Mouse (Mus musculus) embryonic facial prominence, embryonic 10.5 days (tissue): ENCODE data around the gene Gm42742. TPM values are rescaled to one million over a fixed set of nuclear protein-coding genes. Genes with fewer than 3 reads are reported as not detected.
A peak's percentile ranks its signal among the peaks of the same experiment; 100 is the strongest.

Experiments used
- DNase-seq: peaks from one replicate; pipeline ENCODE4 v3.0.0-alpha.2; 2017; ENCODE audit warnings: low spot score
- H3K27ac ChIP-seq: fragments of 300-500 bp; sonication (generic); replicated peaks from 2 replicates; pipeline ENCODE4 v1.5.1; 2016; ENCODE audit warnings: mild to moderate bottlenecking
- H3K27me3 ChIP-seq: fragments of 300-500 bp; sonication (generic); replicated peaks from 2 replicates; pipeline ENCODE4 v1.6.1; 2016; ENCODE audit warnings: low read depth, mild to moderate bottlenecking; ENCODE audit not compliant: poor library complexity, severe bottlenecking
- H3K36me3 ChIP-seq: fragments of 300-500 bp; sonication (generic); replicated peaks from 2 replicates; pipeline ENCODE4 v1.6.1; 2016; ENCODE audit warnings: mild to moderate bottlenecking, moderate library complexity
- H3K4me1 ChIP-seq: fragments of 300-500 bp; sonication (generic); 2 replicates; pipeline ENCODE4 v1.6.1; 2016
- H3K4me3 ChIP-seq: fragments of 300-500 bp; sonication (generic); 2 replicates; pipeline ENCODE4 v1.5.1; 2016; ENCODE audit warnings: mild to moderate bottlenecking, moderate library complexity
- H3K9me3 ChIP-seq: fragments of 300-500 bp; sonication (generic); 2 replicates; pipeline ENCODE4 v1.6.1; 2016; ENCODE audit warnings: mild to moderate bottlenecking
- WGBS: fragments of 180-500 bp; shearing (Covaris S2); methylation state at CpG from one replicate; pipeline ENCODE4 v1.1.7; 2016; 5-methylcytosine and 5-hydroxymethylcytosine counted together
- polyA plus RNA-seq: library from polyadenylated mRNA; unstranded; fragments of >200 nt; fragmentation: Nextera tagmentation; extraction: Ambion mirVana; gene quantifications from 2 replicates; pipeline ENCODE4 v1.2.1, GENCODE M21; 2016

The Gm42742 gene
- polyA plus RNA-seq, 1 experiment from 2014 or later: 92.9 TPM

GRCm38 (mm10) chr7:127017950-127018345 is 2.9 kb downstream of the Gm42742 start:
- 56% methylated on average over 6 of the region's 6 CpGs for WGBS
- peak overlapping the region; percentile 97 for H3K27ac ChIP-seq
- H3K9me3 ChIP-seq: no peaks in the 10 kb centered on the region
- H3K4me1 ChIP-seq: peaks cover 88% of the 10 kb centered on the region
- H3K36me3 ChIP-seq: peaks cover 52% of the 10 kb centered on the region
- H3K4me3 ChIP-seq: peak overlapping the region; percentile 35; the same call in 1 of the 2 replicates
- no peak for DNase-seq
- no peaks in the 10 kb centered on the region for H3K27me3 ChIP-seq

- H3K27me3 ChIP-seq: no peaks in the 10 kb centered on the region
- H3K4me3 ChIP-seq: peak within 1 kb of the TSS; percentile 89
- H3K9me3 ChIP-seq: no peaks in the 10 kb centered on the region
- peaks cover 81% of the 10 kb centered on the region for H3K4me1 ChIP-seq
- WGBS: 5% methylated on average over 39 of the region's 39 CpGs
- H3K36me3 ChIP-seq: peaks cover 52% of the 10 kb centered on the region
- peak within 1 kb of the TSS; percentile 97 for H3K27ac ChIP-seq
- DNase-seq: peak; percentile 98
Measured at GRCm38 (mm10) chr7:127016971-127017949, 3.6 kb downstream of the Gm42742 start, which contains the start of gene Pagr1a. TSS of gene Pagr1a (minus strand) at chr7:127017352.

DNA sequence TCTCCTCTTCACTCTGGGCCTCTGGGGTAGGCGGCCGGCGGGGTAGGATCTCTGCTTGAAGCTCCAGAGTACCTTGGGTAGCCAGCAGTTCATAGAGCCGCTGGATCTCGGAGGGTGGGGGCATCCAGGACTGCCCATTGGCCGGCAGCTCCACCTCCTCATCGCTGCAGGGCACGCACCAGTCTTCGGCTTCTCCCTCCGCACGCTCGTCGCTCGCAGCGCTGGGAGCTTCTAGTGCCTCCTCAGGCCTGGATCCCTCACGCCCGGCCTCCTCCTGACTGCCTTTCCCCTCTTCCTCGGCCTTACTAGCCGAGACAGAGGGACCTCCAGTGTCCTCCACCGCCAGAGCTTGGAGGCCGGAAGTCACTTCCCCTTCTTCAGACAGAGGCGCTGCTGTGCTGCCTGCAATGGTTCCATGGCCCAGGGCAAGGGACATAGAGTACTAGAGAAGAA is 4.4 kb downstream of the Gm42742 start:
- Histone ChIP-seq H3K4me1 (peaks cover 77% of the 10 kb centered on the region), H3K27me3 (no peaks in the 10 kb centered on the region), H3K4me3 (peak overlapping the region; percentile 89), H3K27ac (peak overlapping the region; percentile 97), H3K9me3 (no peaks in the 10 kb centered on the region), H3K36me3 (peaks cover 51% of the 10 kb centered on the region)
- WGBS: under 1% methylated on average over 22 of the region's 22 CpGs
- no peak for DNase-seq

GRCm38 (mm10) chr7:127016481-127016485 is 4.6 kb downstream of the Gm42742 start, which contains the start of gene Pagr1b:
TSS of gene Pagr1b (minus strand) at chr7:127016484.
- peaks cover 76% of the 10 kb centered on the region for H3K4me1 ChIP-seq

GRCm38 (mm10) chr7:127016081-127016480 is 4.8 kb downstream of the Gm42742 start:
- Histone ChIP-seq H3K9me3 (no peaks in the 10 kb centered on the region), H3K4me1 (peaks cover 74% of the 10 kb centered on the region), H3K27ac (peak overlapping the region; percentile 97), H3K27me3 (no peaks in the 10 kb centered on the region), H3K4me3 (peak overlapping the region; percentile 89), H3K36me3 (peaks cover 53% of the 10 kb centered on the region)
- WGBS: under 1% methylated on average over 10 of the region's 10 CpGs
- DNase-seq: peak; percentile 67

More at GRCm38 (mm10) chr7:127016481-127016485, 4.6 kb downstream of the Gm42742 start, which contains the start of gene Pagr1b:
- H3K9me3 ChIP-seq: no peaks in the 10 kb centered on the region
- peak within 1 kb of the TSS; percentile 89 for H3K4me3 ChIP-seq
- DNase-seq: no peak
- H3K27ac ChIP-seq: peak within 1 kb of the TSS; percentile 97
- H3K36me3 ChIP-seq: peaks cover 52% of the 10 kb centered on the region
- H3K27me3 ChIP-seq: no peaks in the 10 kb centered on the region

DNA sequence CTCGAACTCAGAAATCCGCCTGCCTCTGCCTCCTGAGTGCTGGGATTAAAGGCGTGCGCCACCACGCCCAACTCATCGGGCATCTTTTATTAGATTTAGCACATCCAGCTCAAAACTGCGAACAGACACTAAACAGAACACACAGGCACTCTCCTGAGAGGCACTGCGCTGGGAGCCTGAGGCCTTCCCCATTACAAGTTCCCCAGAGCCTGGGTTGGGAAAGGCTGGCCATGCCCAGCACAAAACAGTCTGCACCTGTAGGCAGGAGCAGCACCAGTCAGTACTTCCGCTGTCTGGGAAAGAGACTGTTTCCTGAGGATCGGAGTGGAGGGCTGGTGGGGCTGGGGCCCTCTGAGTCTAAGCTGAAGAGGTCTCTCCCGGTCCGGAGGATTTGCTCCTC is 5.9 kb downstream of the Gm42742 start:
- no peaks in the 10 kb centered on the region for H3K9me3 ChIP-seq
- no peaks in the 10 kb centered on the region for H3K27me3 ChIP-seq
- peak overlapping the region; percentile 89 for H3K4me3 ChIP-seq
- H3K27ac ChIP-seq: peak overlapping the region; percentile 97
- DNase-seq: no peak
- WGBS: 93% methylated on average over 12 of the region's 12 CpGs
- H3K36me3 ChIP-seq: peaks cover 57% of the 10 kb centered on the region
- peaks cover 63% of the 10 kb centered on the region for H3K4me1 ChIP-seq

DNA sequence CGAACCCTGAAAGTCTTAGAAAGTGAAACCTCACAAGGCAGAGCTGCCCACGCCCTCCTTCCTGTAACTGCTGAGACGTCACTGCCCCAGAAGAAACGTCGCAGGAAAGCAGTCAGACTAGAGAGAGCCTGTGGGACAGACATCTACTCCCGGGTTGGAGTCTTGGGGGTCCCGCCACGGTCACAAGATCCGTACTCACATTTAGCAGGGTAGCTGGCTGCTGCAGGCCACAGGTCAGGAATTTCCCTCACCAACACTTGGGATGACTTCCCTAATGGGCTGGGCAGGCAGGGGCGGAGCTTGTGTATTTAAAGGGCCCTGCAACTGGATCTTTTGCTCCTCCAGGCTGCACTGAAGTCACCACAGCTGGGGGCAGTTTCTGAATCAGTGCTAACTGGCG is 6.6 kb downstream of the Gm42742 start, which contains the start of gene Mvp:
TSS of gene Mvp (minus strand) at position 302 of the 400 bp plus-strand sequence.
- H3K27ac ChIP-seq: peak within 1 kb of the TSS; percentile 97

GRCm38 (mm10) chr7:127013385-127013784 is 7.5 kb downstream of the Gm42742 start:
- H3K27ac ChIP-seq: no peak overlapping the region
- no peaks in the 10 kb centered on the region for H3K27me3 ChIP-seq
- H3K36me3 ChIP-seq: peaks cover 51% of the 10 kb centered on the region
- H3K4me3 ChIP-seq: 0 out of 2 replicates have a peak overlapping the region, but pooled peaks have one; percentile 89
- 96% methylated on average over 6 of the region's 6 CpGs for WGBS
- DNase-seq: no peak
- H3K4me1 ChIP-seq: peaks cover 47% of the 10 kb centered on the region
- no peaks in the 10 kb centered on the region for H3K9me3 ChIP-seq

More for the DNA sequence above, 6.6 kb downstream of the Gm42742 start, which contains the start of gene Mvp:
- DNase-seq: peak; percentile 61
- no peaks in the 10 kb centered on the region for H3K9me3 ChIP-seq
- H3K4me3 ChIP-seq: peak within 1 kb of the TSS; percentile 89
- no peaks in the 10 kb centered on the region for H3K27me3 ChIP-seq
- peaks cover 56% of the 10 kb centered on the region for H3K4me1 ChIP-seq
- 53% methylated on average over 11 of the region's 11 CpGs for WGBS
- peaks cover 51% of the 10 kb centered on the region for H3K36me3 ChIP-seq

DNA sequence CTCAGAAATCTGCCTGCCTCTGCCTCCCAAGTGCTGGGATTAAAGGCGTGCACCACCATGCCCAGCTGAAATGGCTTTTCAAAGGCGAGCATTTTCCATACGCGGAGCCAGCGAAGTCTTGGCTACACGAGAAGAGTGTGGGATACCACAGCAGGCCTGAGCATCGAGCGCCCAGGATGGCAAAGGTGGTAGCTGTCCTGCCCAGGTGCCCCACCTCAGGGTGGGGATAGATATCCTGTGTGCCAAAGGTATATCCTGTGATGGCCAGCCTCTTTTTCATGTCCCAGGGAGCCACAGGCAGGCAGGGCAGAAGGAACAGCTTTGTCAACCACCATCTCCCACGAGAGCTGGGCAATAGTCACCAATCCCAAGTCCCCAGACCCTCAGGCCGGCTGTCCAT is 8.1 kb downstream of the Gm42742 start:
- Histone ChIP-seq H3K9me3 (no peaks in the 10 kb centered on the region), H3K27me3 (no peaks in the 10 kb centered on the region), H3K27ac (no peak overlapping the region), H3K4me3 (0 out of 2 replicates have a peak overlapping the region, but pooled peaks have one; percentile 6), H3K36me3 (peaks cover 51% of the 10 kb centered on the region), H3K4me1 (peaks cover 41% of the 10 kb centered on the region)
- WGBS: 95% methylated on average over 10 of the region's 10 CpGs
- no peak for DNase-seq

- H3K9me3 ChIP-seq: no peaks in the 10 kb centered on the region
- 90% methylated on average over 6 of the region's 6 CpGs for WGBS
- peaks cover 36% of the 10 kb centered on the region for H3K4me1 ChIP-seq
- DNase-seq: no peak
- H3K36me3 ChIP-seq: peaks cover 51% of the 10 kb centered on the region
- H3K4me3 ChIP-seq: no peak overlapping the region
- no peaks in the 10 kb centered on the region for H3K27me3 ChIP-seq
- no peak overlapping the region for H3K27ac ChIP-seq
Measured at GRCm38 (mm10) chr7:127012374-127012773, 8.5 kb downstream of the Gm42742 start.

- Histone ChIP-seq H3K36me3 (peaks cover 51% of the 10 kb centered on the region), H3K4me3 (no peak overlapping the region), H3K27me3 (no peaks in the 10 kb centered on the region), H3K4me1 (peaks cover 32% of the 10 kb centered on the region), H3K9me3 (no peaks in the 10 kb centered on the region), H3K27ac (no peak overlapping the region)
- 78% methylated on average over 2 of the region's 2 CpGs for WGBS
- no peak for DNase-seq
Measured at GRCm38 (mm10) chr7:127011717-127012116, 9.2 kb downstream of the Gm42742 start.

DNA sequence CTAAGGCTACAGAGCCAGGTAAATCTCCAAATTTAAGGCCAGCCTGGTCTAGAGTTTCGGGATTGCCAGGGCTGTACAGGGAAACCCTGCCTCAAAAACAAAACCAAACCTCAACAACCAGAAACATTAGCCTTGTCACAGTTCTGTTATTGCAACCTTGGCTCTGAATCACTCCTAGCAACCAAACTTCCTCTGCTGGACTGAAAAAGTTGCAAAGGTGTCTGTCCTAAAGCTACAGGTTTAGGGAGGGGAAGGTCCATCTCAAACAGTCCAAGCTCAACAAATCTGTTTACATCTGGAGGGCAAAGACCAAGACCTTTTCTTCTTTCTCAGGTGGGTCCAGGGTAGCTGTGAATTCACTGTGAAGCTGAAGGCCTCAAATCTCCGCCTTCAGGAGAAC is 9.8 kb downstream of the Gm42742 start:
- Histone ChIP-seq H3K27ac (no peak overlapping the region), H3K27me3 (no peaks in the 10 kb centered on the region), H3K4me1 (peaks cover 26% of the 10 kb centered on the region), H3K9me3 (no peaks in the 10 kb centered on the region), H3K4me3 (no peak overlapping the region), H3K36me3 (peaks cover 51% of the 10 kb centered on the region)
- 90% methylated on average over 2 of the region's 2 CpGs for WGBS
- no peak for DNase-seq
